Mouse (Mus musculus) adipose tissue, adult 10 weeks (tissue): ENCODE measurements around the gene Rwdd3. TPM values are rescaled to one million over a fixed set of nuclear protein-coding genes. Genes with fewer than 3 reads are reported as not detected.

Experiments
- polyA plus RNA-seq: library from polyadenylated mRNA; stranded (reverse); fragments of 350-450 nt; fragmentation: Illumina TruSeq; extraction: RNeasy Lipid Tissue Mini Kit (QIAGEN cat#74804); gene quantifications from one replicate; pipeline ENCODE4 v1.2.3, GENCODE M21; 2014; ENCODE audit warnings: low read depth, low replicate concordance

Gene Rwdd3
- polyA plus RNA-seq, result 6.5 TPM

DNA sequence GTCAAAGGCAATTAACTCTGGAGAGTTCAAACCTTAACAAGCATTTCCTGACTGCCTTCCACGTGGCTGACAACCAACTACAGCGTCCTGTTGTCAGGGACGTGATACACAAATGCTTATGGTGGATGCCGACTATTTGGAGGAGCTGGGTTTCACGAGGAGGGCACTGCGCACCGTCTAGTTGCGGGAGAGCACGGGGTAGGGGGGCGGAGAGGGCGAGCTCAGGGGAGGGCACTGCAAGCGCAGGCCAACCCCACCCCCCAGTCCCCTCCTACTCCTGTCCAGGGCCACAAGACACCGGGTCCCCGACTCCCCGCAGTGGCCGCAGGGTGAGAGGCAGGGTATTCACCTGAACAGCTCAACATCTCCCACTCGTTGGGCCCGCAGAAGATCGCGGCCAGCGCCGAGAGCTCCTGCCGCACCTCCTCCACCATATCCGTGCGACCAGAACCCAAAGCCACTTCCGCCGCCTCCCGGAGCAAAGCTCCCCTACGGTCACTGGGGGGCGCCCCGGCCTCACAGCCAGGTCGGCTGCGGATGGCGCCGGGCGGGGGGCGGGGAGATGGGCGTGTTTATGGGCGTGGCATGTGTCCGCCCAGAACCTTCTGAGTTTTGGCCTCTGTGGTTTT is at the start of gene Rwdd3:
Gene Rwdd3 (minus strand): TSS at position 453 of the 629 bp plus-strand sequence.

Other genes with a start within 250 kb of the Rwdd3 start
- gene Tmem56, start 111.4 kb upstream of the Rwdd3 start, polyA plus RNA-seq, result 11.2 TPM
- 21.2 TPM for gene Alg14, start 120.1 kb upstream of the Rwdd3 start, polyA plus RNA-seq